Mouse (Mus musculus) C2C12 (cell line): ENCODE measurements around the gene Zfp800. TPM values are rescaled to one million over a fixed set of nuclear protein-coding genes. Genes with fewer than 3 reads are reported as not detected.

Source experiments
- H3K27me3 ChIP-seq: one replicate; pipeline ENCODE4 v1.6.1; 2011; ENCODE audit not compliant: control insufficient read depth, insufficient read depth, insufficient read length
- H3K36me3 ChIP-seq: one replicate; pipeline ENCODE4 v1.6.1; 2011; ENCODE audit not compliant: control insufficient read depth, insufficient read depth
- H3K4me3 ChIP-seq: one replicate; pipeline ENCODE4 v1.5.1; 2011; ENCODE audit warnings: mild to moderate bottlenecking, control low read depth; ENCODE audit not compliant: poor library complexity, insufficient read depth, severe bottlenecking
- H3K79me2 ChIP-seq: one replicate; pipeline ENCODE4 v1.6.1; 2011; ENCODE audit not compliant: control insufficient read depth, insufficient read depth
- H3K79me3 ChIP-seq: one replicate; pipeline ENCODE4 v1.6.1; 2011; ENCODE audit warnings: low read depth, control low read depth
- H3ac ChIP-seq: one replicate; pipeline ENCODE3; 2011; ENCODE audit warnings: low read depth; ENCODE audit not compliant: control insufficient read depth, insufficient read length
- CEBPB ChIP-seq: IDR thresholded peaks from one replicate; pipeline ENCODE4 v1.6.1; 2011; ENCODE audit warnings: low read depth, mild to moderate bottlenecking, control low read depth, moderate library complexity
- CTCF ChIP-seq: IDR thresholded peaks from one replicate; pipeline ENCODE4 v1.5.1; 2011; ENCODE audit not compliant: control insufficient read depth, insufficient read depth, insufficient read length
- FOSL1 ChIP-seq: IDR thresholded peaks from one replicate; pipeline ENCODE4 v1.8.0; 2011; ENCODE audit warnings: mild to moderate bottlenecking, low read length; ENCODE audit not compliant: poor library complexity, insufficient read depth, severe bottlenecking
- MAX ChIP-seq: IDR thresholded peaks from one replicate; pipeline ENCODE4 v1.6.1; 2011; ENCODE audit warnings: mild to moderate bottlenecking, control low read depth
- MYOD1 ChIP-seq: IDR thresholded peaks from one replicate; pipeline ENCODE4 v1.6.1; 2011; ENCODE audit warnings: low read depth; ENCODE audit not compliant: control insufficient read depth, insufficient read length
- MYOG ChIP-seq: IDR thresholded peaks from one replicate; pipeline ENCODE4 v1.6.1; 2011; ENCODE audit not compliant: control insufficient read depth, insufficient read length; ENCODE audit errors: extremely low read depth
- USF1 ChIP-seq: IDR thresholded peaks from one replicate; pipeline ENCODE4 v1.6.1; 2011; ENCODE audit warnings: low read depth, mild to moderate bottlenecking, control low read depth, moderate library complexity
- polyA plus RNA-seq: library from polyadenylated mRNA; unstranded; fragments of >200 nt; fragmentation: generic; extraction: Trizol; gene quantifications from one replicate; pipeline ENCODE4 v1.2.1, GENCODE M21; 2012; ENCODE audit warnings: missing spikeins

Zfp800 gene
- polyA plus RNA-seq, 1 experiment: 2.5 TPM

GRCm38 (mm10) chr6:28203454-28203853 is 194.4 kb downstream of the Zfp800 start:
- Histone ChIP-seq H3K79me3 (no peaks in the 10 kb centered on the region), H3K4me3 (no peak overlapping the region), H3K79me2 (no peaks in the 10 kb centered on the region), H3ac (no peak overlapping the region), H3K27me3 (no peaks in the 10 kb centered on the region), H3K36me3 (no peaks in the 10 kb centered on the region)
- TF ChIP-seq MYOD1: no peak
- TF ChIP-seq USF1: no peak
- TF ChIP-seq CTCF: no peak
- TF ChIP-seq MYOG: no peak
- no peak for TF ChIP-seq FOSL1
- no peak for TF ChIP-seq MAX
- no peak for TF ChIP-seq CEBPB

GRCm38 (mm10) chr6:28202833-28203232 is 195.0 kb downstream of the Zfp800 start:
- Histone ChIP-seq H3K79me2 (no peaks in the 10 kb centered on the region), H3K36me3 (no peaks in the 10 kb centered on the region), H3K27me3 (no peaks in the 10 kb centered on the region), H3ac (no peak overlapping the region), H3K79me3 (no peaks in the 10 kb centered on the region), H3K4me3 (no peak overlapping the region)
- no peak for TF ChIP-seq MAX
- TF ChIP-seq CEBPB: no peak
- no peak for TF ChIP-seq FOSL1

GRCm38 (mm10) chr6:28193901-28194300 is 203.9 kb downstream of the Zfp800 start:
- no peaks in the 10 kb centered on the region for H3K27me3 ChIP-seq
- no peak for TF ChIP-seq USF1
- no peak for TF ChIP-seq MYOG
- TF ChIP-seq MAX: no peak
- TF ChIP-seq CTCF: no peak
- no peak for TF ChIP-seq CEBPB
- no peak for TF ChIP-seq FOSL1
- no peak for TF ChIP-seq MYOD1
- no peaks in the 10 kb centered on the region for H3K79me3 ChIP-seq
- H3K4me3 ChIP-seq: no peak overlapping the region
- no peaks in the 10 kb centered on the region for H3K79me2 ChIP-seq
- no peak overlapping the region for H3ac ChIP-seq
- no peaks in the 10 kb centered on the region for H3K36me3 ChIP-seq

GRCm38 (mm10) chr6:28191935-28192334 is 205.9 kb downstream of the Zfp800 start:
- H3K27me3 ChIP-seq: no peaks in the 10 kb centered on the region
- no peaks in the 10 kb centered on the region for H3K79me3 ChIP-seq
- H3K79me2 ChIP-seq: no peaks in the 10 kb centered on the region
- no peaks in the 10 kb centered on the region for H3K36me3 ChIP-seq
- H3ac ChIP-seq: no peak overlapping the region
- TF ChIP-seq MAX: no peak
- TF ChIP-seq CTCF: no peak
- no peak for TF ChIP-seq USF1
- no peak for TF ChIP-seq MYOG
- TF ChIP-seq CEBPB: no peak
- TF ChIP-seq FOSL1: no peak
- H3K4me3 ChIP-seq: no peak overlapping the region

Other genes starting within 250 kb of the Zfp800 start
- 203 TPM for gene Arf5, start 25.6 kb upstream of the Zfp800 start, polyA plus RNA-seq
- not detected for gene Fscn3, start 29.8 kb upstream of the Zfp800 start, polyA plus RNA-seq
- 4.7 TPM for gene Gcc1, start 30.4 kb upstream of the Zfp800 start, polyA plus RNA-seq
- not detected for gene Pax4, start 51.3 kb upstream of the Zfp800 start, polyA plus RNA-seq
- 155 TPM for gene Snd1, start 77.1 kb upstream of the Zfp800 start, polyA plus RNA-seq